Mouse (Mus musculus): ENCODE data around the gene Gm10563.

DNA sequence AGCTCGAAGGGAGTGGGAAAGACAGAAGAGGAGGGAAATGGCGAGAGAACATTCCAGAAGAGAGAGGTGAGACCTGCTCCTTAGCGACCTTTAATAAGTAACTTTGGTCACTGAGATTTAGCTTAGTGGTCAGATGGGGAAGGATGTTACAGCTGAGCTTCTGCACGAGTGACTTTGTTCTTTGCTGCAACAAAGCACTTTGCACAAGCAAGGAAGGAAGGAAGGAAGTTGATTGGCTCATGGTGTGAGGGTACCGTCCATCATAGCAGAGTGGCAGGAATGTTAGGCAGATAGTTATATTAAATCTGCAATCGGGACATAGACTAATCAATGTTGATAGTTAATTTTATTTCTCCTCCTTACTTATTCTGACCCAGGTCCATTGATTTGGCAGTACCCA lies 14.9 kb downstream of the Gm10563 start:
- no peak for TF ChIP-seq POLR2A (IDR thresholded peaks at IDR 0.05; ENCODE audit: control insufficient read depth, low read depth, low read length)
- TF ChIP-seq CTCF (IDR thresholded peaks at IDR 0.05; ENCODE audit: control insufficient read depth, insufficient read depth, insufficient replicate concordance, low read depth, low read length) = no peak
